Mouse (Mus musculus): Measurements from ENCODE around the gene Hnrnpa1.

- TF ChIP-seq POLR2A (IDR thresholded peaks at IDR 0.05; ENCODE audit: control insufficient read depth, low read depth, low read length) (no peak), CTCF (IDR thresholded peaks at IDR 0.05; ENCODE audit: control insufficient read depth, insufficient read depth, insufficient replicate concordance, low read depth, low read length) (no peak)
These were observed 46.6 kb upstream of the Hnrnpa1 start for GRCm38 (mm10) chr15:103193606-103194005.

Data from testis, adult 2 months (tissue).